Mouse (Mus musculus) embryonic facial prominence, embryonic 11.5 days (tissue): ENCODE measurements around the gene Phldb2. TPM values are rescaled to one million over a fixed set of nuclear protein-coding genes. Genes with fewer than 3 reads are reported as not detected.

Experiments used
- ATAC-seq: fragments of 200-750 bp; cut with Nextera tagmentation; replicated peaks from 2 replicates; pipeline ENCODE4 v1.8.0; 2017; ENCODE audit warnings: low read depth; ENCODE audit not compliant: insufficient number of reproducible peaks, low FRiP score, low TSS enrichment
- DNase-seq: peaks from one replicate; pipeline ENCODE4 v3.0.0-alpha.2; 2015; ENCODE audit warnings: low spot score
- H3K27ac ChIP-seq: fragments of 300-500 bp; sonication (generic); replicated peaks from 2 replicates; pipeline ENCODE4 v1.5.1; 2014; ENCODE audit warnings: mild to moderate bottlenecking, low read depth, low read length, control low read depth
- H3K27me3 ChIP-seq: fragments of 300-500 bp; sonication (generic); 2 replicates; pipeline ENCODE4 v1.6.1; 2014; ENCODE audit warnings: mild to moderate bottlenecking, low read length, moderate library complexity, mixed read lengths; ENCODE audit not compliant: control insufficient read depth, insufficient read depth
- H3K36me3 ChIP-seq: fragments of 300-500 bp; sonication (generic); replicated peaks from 2 replicates; pipeline ENCODE4 v1.6.1; 2014; ENCODE audit warnings: low read depth, mild to moderate bottlenecking, low read length, moderate library complexity, mixed read lengths; ENCODE audit not compliant: control insufficient read depth, insufficient read depth
- H3K4me1 ChIP-seq: fragments of 300-500 bp; sonication (generic); 2 replicates; pipeline ENCODE4 v1.6.1; 2014; ENCODE audit warnings: low read length, mixed read lengths; ENCODE audit not compliant: control insufficient read depth, insufficient read depth
- H3K4me2 ChIP-seq: fragments of 300-500 bp; sonication (generic); 2 replicates; pipeline ENCODE4 v1.6.1; 2014; ENCODE audit warnings: low read depth, mild to moderate bottlenecking, control low read depth, low read length, moderate library complexity
- H3K4me3 ChIP-seq: fragments of 300-500 bp; sonication (generic); 2 replicates; pipeline ENCODE4 v1.5.1; 2014; ENCODE audit warnings: low read depth, low read length, control low read depth
- H3K9ac ChIP-seq: fragments of 300-500 bp; sonication (generic); replicated peaks from 2 replicates; pipeline ENCODE4 v1.6.1; 2014; ENCODE audit warnings: mild to moderate bottlenecking, control low read depth, low read length
- H3K9me3 ChIP-seq: fragments of 300-500 bp; sonication (generic); replicated peaks from 2 replicates; pipeline ENCODE4 v1.6.1; 2016; ENCODE audit warnings: mild to moderate bottlenecking, low read length, inconsistent platforms, mixed read lengths; ENCODE audit not compliant: control insufficient read depth
- whole genome bisulfite sequencing: fragments of 180-500 bp; shearing (Covaris S2); extraction: QIAGEN DNeasy Blood & Tissue Kit; methylation state at CpG from one replicate; pipeline ENCODE4 v1.1.7; 2014; 5-methylcytosine and 5-hydroxymethylcytosine counted together
- polyA plus RNA-seq: library from polyadenylated mRNA; unstranded; fragments of >200 nt; fragmentation: Nextera tagmentation; extraction: Ambion mirVana; gene quantifications from 2 replicates; pipeline ENCODE4 v1.2.1, GENCODE M21; 2014

Phldb2 gene
- polyA plus RNA-seq, 1 experiment from 2014 or later = 54.6 TPM

- DNase-seq = no peak
- Histone ChIP-seq H3K36me3 (no peaks in the 10 kb centered on the region), H3K27me3 (no peaks in the 10 kb centered on the region), H3K9ac (no peak overlapping the region), H3K4me1 (no peaks in the 10 kb centered on the region), H3K9me3 (no peaks in the 10 kb centered on the region), H3K27ac (no peak overlapping the region), H3K4me2 (no peak overlapping the region), H3K4me3 (no peak overlapping the region)
- ATAC-seq = no peak
- WGBS = 91% methylated on average over 3 of the region's 3 CpGs
These were observed 54.9 kb downstream of the Phldb2 start for GRCm38 (mm10) chr16:45898459-45898858.

- H3K27ac ChIP-seq = no peak overlapping the region
- no peaks in the 10 kb centered on the region for H3K9me3 ChIP-seq
- DNase-seq (peak; percentile 73), ATAC-seq (no peak; the same call in 1 of the 2 replicates)
- no peaks in the 10 kb centered on the region for H3K27me3 ChIP-seq
- H3K4me2 ChIP-seq = no peak overlapping the region
- no peaks in the 10 kb centered on the region for H3K36me3 ChIP-seq
- H3K4me3 ChIP-seq = no peak overlapping the region
- H3K4me1 ChIP-seq = 0 out of 2 replicates have a peak, but pooled peaks cover 2% of the 10 kb centered on the region
- 38% methylated on average over 2 of the region's 2 CpGs for whole genome bisulfite sequencing
- no peak overlapping the region for H3K9ac ChIP-seq
These were observed 56.8 kb downstream of the Phldb2 start for GRCm38 (mm10) chr16:45896587-45896986.

GRCm38 (mm10) chr16:45894998-45895397 lies 58.4 kb downstream of the Phldb2 start:
- WGBS = 40% methylated on average over 5 of the region's 5 CpGs
- Histone ChIP-seq H3K9ac (no peak overlapping the region), H3K27ac (no peak overlapping the region), H3K4me1 (0 out of 2 replicates have a peak, but pooled peaks cover 2% of the 10 kb centered on the region), H3K27me3 (no peaks in the 10 kb centered on the region), H3K36me3 (no peaks in the 10 kb centered on the region), H3K4me3 (no peak overlapping the region), H3K9me3 (no peaks in the 10 kb centered on the region), H3K4me2 (no peak overlapping the region)
- DNase-seq (peak; percentile 79), ATAC-seq (no peak; the same call in 1 of the 2 replicates)

GRCm38 (mm10) chr16:45893796-45894195 lies 59.6 kb downstream of the Phldb2 start:
- ATAC-seq (no peak), DNase-seq (no peak)
- WGBS = 66% methylated on average over 2 of the region's 2 CpGs
- no peak overlapping the region for H3K4me3 ChIP-seq
- H3K9me3 ChIP-seq = no peaks in the 10 kb centered on the region
- no peaks in the 10 kb centered on the region for H3K27me3 ChIP-seq
- no peak overlapping the region for H3K27ac ChIP-seq
- H3K4me1 ChIP-seq = 0 out of 2 replicates have a peak, but pooled peaks cover 2% of the 10 kb centered on the region
- no peaks in the 10 kb centered on the region for H3K36me3 ChIP-seq
- no peak overlapping the region for H3K9ac ChIP-seq
- H3K4me2 ChIP-seq = no peak overlapping the region

GRCm38 (mm10) chr16:45892928-45893327 lies 60.5 kb downstream of the Phldb2 start:
- no peak overlapping the region for H3K9ac ChIP-seq
- no peaks in the 10 kb centered on the region for H3K9me3 ChIP-seq
- WGBS = 24% methylated on average over 1 of the region's 1 CpGs
- ATAC-seq = peak; percentile 55; the same call in 1 of the 2 replicates
- 0 out of 2 replicates have a peak, but pooled peaks cover 2% of the 10 kb centered on the region for H3K4me1 ChIP-seq
- peak; percentile 65 for DNase-seq
- no peak overlapping the region for H3K4me3 ChIP-seq
- H3K27me3 ChIP-seq = no peaks in the 10 kb centered on the region
- H3K36me3 ChIP-seq = no peaks in the 10 kb centered on the region
- no peak overlapping the region for H3K27ac ChIP-seq
- no peak overlapping the region for H3K4me2 ChIP-seq

- H3K9me3 ChIP-seq = no peaks in the 10 kb centered on the region
- H3K27ac ChIP-seq = no peak overlapping the region
- H3K4me3 ChIP-seq = no peak overlapping the region
- WGBS = 76% methylated on average over 4 of the region's 4 CpGs
- DNase-seq = no peak
- H3K27me3 ChIP-seq = no peaks in the 10 kb centered on the region
- 0 out of 2 replicates have a peak, but pooled peaks cover 2% of the 10 kb centered on the region for H3K4me1 ChIP-seq
- H3K4me2 ChIP-seq = no peak overlapping the region
- H3K36me3 ChIP-seq = no peaks in the 10 kb centered on the region
- no peak overlapping the region for H3K9ac ChIP-seq
- ATAC-seq = no peak
These were observed 62.8 kb downstream of the Phldb2 start for GRCm38 (mm10) chr16:45890471-45891200.

GRCm38 (mm10) chr16:45889636-45890035 lies 63.8 kb downstream of the Phldb2 start:
- WGBS = 71% methylated on average over 4 of the region's 4 CpGs
- H3K4me2 ChIP-seq = no peak overlapping the region
- ATAC-seq (no peak), DNase-seq (no peak)
- no peaks in the 10 kb centered on the region for H3K9me3 ChIP-seq
- H3K4me1 ChIP-seq = 0 out of 2 replicates have a peak, but pooled peaks cover 2% of the 10 kb centered on the region
- no peaks in the 10 kb centered on the region for H3K36me3 ChIP-seq
- no peak overlapping the region for H3K9ac ChIP-seq
- no peak overlapping the region for H3K27ac ChIP-seq
- H3K4me3 ChIP-seq = no peak overlapping the region
- no peaks in the 10 kb centered on the region for H3K27me3 ChIP-seq

- Histone ChIP-seq H3K4me1 (no peaks in the 10 kb centered on the region), H3K27me3 (no peaks in the 10 kb centered on the region), H3K9me3 (no peaks in the 10 kb centered on the region), H3K4me3 (no peak overlapping the region), H3K4me2 (no peak overlapping the region), H3K27ac (no peak overlapping the region), H3K36me3 (no peaks in the 10 kb centered on the region), H3K9ac (no peak overlapping the region)
- ATAC-seq = no peak
- WGBS = 72% methylated on average over 5 of the region's 5 CpGs
- DNase-seq = no peak
These were observed 66.8 kb downstream of the Phldb2 start for GRCm38 (mm10) chr16:45886599-45886998.
